Mouse (Mus musculus): ENCODE data around the gene Chchd6. TPM values are rescaled to one million over a fixed set of nuclear protein-coding genes. Genes with fewer than 3 reads are reported as not detected.
A peak's percentile ranks its signal among the peaks of the same experiment; 100 is the strongest.

The Chchd6 gene
- total RNA-seq, 2 experiments from 2014 or later = 2.7 to 3.3 TPM

DNA sequence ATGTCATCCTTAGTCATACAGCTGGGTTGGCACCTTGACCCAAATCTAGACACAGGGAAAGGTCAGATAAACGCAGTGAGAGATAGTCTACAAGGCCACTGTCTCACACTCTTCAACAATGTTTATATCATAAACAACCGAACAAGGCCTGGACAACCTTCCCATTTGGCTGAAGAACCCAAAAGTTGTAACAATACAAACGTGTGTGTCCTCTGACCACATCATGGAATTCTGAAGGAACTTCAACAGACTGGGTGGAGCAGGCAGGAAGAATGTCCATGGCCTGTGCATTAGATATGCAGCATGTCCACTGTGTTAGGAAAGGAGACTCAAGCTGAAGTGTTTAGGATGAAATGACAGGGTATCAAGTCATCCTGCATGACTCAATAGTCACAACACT, 47.5 kb downstream of the Chchd6 start:
- DNase-seq = no peak
- intact Hi-C loops (cut with DNase I; ENCODE audit: low total_unique reads) = no loop called here

DNA sequence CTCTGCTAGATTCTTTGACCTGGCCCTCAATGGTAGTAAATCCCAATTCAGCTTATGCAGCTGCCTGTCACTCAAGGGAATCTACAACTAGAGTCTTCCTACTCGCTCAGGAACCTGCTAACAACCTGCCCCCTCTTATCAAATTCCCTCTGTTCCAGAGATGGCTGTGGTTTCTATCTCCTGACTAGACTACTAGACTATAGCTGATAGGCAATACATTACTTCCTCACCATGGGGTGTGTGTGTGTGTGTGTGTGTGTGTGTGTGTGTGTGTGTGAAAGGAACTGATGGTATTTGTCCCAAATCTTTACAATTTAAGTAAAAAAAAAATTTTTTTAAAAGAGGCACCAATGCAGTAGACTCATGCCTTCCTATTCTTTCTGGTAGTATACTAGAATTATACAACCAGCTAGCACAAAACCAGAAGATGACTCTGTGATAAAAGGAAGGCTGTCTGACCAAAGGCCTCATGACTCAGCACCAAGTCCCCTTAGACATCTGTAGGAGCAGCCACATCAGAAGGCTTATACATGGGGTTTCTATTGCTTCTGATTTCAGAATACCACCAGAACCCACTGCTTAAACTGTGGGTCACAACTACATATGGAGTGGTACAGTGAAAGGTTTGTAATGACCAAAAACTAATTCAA, 57.2 kb downstream of the Chchd6 start:
- intact Hi-C loops (cut with DNase I; ENCODE audit: low total_unique reads) = no loop called here
- no peak for DNase-seq

DNA sequence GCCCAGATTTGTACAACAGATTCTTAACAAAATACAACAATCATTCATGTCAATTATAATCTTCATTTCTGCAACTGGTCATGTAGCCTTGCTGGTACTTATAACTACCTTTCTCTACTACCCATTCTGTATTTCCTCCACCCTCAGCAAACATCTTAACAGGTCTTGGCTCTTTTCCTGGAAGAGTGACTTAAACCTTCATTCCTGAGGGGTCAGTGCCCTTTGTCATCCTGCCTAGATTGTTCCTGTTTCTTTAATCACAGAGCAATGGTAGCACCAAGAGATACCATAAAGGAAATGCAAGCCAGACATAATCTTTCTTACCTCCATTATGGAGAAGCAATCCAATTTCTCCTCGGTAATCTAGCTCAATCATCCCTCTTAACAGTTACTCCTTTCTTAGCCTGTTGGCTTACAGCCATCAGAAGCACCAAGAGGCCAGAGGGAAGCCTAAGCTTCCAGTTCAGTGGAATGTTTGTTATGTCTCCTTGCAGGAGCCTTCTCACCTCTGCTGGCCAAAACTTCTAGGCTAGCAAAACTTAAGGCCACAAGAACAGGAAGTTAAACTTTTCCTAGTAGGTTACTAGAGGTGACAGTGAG, 59.7 kb downstream of the Chchd6 start:
- no peak for DNase-seq
- intact Hi-C loops (cut with DNase I; ENCODE audit: low total_unique reads) = no loop called here

DNA sequence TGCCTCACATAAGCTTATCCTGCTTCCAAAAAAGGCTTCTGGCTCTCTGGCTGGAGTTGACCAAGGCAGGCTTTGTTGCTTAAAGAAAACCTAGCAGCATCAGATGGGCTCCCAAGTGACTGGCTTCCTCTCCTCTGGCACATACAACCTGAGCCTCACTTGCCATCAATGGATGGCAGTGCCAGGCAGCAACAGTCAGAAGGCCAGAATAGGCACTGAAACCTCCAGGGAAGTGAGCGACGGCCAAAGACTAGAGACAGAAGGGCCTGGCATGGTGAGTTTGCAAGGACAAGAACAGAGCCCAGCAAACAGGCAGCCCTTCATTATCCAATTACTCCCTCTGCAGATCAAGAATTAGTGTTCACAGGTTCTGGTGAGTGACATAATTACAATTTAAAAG, 70.7 kb downstream of the Chchd6 start:
- intact Hi-C loops (cut with DNase I; ENCODE audit: low total_unique reads) = no loop called here
- DNase-seq = no peak

DNA sequence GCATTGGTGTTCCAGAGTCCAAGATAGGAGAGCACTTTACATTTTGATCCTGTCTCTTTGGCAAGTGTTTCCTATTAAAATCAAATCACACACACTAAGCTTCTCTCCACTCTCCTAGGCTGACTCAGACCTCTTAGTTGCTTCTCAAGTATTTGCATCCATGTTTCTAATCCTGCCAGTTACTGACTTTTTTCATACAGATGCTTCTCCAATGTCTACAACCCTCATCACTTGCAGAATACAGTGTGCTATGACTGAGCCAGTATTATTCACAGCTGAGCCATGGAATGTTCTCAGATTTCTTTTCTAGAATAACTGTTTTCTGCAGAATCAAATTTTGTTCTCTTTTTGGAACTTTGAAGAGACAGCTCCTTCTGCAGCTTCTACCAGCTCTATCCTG, 85.3 kb downstream of the Chchd6 start:
- intact Hi-C loops (cut with DNase I; ENCODE audit: low total_unique reads) = no loop called here
- no peak for DNase-seq

DNA sequence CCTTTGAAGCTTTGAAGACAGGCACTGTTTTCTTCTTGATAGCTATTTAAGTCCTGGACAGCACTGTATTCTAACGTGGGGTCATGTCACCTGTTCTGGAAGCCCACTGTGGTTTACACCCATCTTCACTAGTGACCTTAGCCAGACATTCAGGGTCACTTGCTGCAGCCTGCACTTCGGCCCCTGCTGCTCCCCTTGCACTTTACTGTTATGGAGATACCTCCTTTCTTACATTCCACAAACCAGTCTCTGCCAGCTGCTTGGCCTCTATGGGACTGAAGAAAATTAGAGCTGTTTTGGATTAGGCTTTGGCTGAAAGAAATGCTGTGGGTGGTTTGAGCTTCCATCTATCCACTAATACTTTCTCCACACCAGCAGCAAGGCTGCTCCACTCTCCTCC, 86.7 kb downstream of the Chchd6 start:
- intact Hi-C loops (cut with DNase I; ENCODE audit: low total_unique reads) = no loop called here
- no peak for DNase-seq

DNA sequence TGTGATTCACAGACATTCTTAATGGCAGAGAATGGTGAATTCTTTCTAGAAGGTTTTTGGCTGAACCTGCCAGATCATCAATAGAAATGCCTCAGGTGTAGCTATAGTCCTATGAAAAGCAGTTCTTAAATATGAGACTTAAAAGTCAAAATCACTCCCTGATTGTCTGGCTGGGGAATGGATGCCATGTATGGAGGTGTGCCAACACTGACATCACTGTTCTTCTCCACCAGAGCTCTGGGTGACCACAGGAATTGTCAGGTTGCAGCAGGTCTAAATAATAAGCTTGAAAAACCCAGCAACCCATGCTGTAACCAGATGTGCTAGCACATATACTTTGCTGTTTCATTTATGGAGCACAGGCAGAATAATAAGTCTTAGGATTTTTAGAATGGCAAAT, 87.2 kb downstream of the Chchd6 start:
- intact Hi-C loops (cut with DNase I; ENCODE audit: low total_unique reads) = no loop called here
- DNase-seq = no peak

DNA sequence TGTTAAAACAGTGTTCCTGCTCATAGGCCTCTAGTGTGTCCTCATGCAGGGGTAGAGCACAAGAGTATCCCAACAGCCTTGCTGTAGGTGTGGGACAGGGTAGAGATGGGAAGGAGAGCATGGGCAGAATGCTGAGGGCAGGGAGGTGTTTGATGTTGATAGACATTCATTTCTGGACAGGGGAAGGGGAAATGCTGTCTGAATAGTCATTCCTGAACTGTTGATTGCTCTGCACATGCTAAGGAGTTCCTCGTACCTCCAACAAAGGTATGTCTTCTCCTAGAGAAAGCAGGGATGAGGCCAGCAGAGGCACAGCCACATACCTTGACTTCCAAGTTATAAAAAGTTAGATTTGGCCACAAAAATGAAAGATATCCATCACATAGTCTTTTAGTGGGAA, 95.5 kb downstream of the Chchd6 start:
- no peak for DNase-seq
- intact Hi-C loops (cut with DNase I; ENCODE audit: low total_unique reads) = no loop called here

DNA sequence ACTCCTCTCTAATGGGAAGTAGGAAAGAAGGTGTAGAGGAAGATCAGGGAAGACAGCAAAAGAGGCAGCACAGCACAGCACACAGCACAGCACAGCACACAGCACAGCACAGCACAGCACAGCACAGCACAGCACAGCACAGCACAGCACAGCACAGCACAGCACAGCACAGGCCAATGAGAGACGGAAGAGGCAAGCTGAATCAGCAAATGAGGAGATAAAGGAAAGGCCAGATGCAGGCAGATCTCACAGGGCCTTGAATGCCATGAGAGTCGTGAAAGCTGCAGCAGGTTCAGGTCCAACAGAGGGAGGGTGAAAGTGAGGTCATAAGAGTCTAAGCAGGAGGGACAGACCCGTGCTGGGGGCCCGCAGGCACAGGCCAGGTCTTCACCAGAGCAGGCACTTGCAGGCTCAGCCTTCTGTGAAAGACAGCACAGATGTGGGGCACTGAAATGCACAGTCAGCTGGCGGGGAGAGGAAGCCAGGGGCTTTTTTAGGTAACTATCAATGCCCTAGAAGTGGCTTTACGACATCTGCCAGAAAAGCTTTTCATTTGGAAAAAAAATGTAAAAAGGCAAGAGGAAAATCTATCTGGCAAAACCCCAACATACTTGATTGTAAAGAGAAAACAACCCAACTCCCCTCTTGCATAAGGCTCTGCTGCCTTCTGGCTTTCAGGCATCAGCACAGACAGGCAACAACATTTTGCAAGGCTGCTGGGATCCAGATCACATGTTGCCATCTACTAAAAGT, 96.5 kb downstream of the Chchd6 start:
- intact Hi-C loops (cut with DNase I; ENCODE audit: low total_unique reads) = no loop called here
- peak; percentile 4 for DNase-seq

DNA sequence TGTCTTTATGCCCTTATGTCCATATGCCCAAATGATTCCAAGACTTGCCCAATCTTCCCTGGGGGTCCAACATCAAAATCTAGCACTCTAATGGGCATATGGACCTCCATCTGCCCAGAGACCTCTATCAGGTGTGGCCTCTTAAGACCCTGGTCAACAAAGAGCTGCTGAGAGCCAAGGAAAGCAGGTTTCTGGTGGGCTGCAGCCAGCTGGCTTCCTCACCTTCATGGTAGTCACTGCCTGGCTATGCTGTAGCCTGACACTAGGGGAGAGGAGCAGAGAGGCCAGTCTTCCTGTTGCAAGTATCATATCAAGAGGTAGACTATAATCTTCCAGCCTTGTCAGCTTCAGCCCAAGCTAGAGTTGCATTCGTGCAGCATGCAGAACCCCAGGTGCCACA, 98.5 kb downstream of the Chchd6 start:
- no peak for DNase-seq
- intact Hi-C loops (cut with DNase I; ENCODE audit: low total_unique reads) = no loop called here

DNA sequence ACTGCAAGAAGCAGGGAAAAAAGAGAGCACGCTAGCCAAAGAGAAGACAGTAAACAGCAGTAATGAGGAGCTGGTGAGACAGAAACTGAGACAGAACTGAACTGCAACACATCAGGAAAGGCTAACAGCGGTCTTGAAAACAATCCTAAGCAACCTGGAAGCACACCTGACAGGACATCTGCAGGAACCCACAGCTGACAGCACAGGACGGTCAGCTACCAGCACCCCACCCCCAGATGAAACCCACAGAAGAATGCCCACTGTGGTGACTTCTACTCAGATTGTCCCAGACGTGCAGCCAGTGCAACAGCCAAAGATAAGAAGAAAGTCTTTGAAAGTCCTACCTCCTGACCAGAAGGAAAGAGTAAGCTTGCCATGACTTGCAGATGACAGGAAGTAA, 103.1 kb downstream of the Chchd6 start:
- intact Hi-C loops (cut with DNase I; ENCODE audit: low total_unique reads) = no loop called here
- DNase-seq = no peak

DNA sequence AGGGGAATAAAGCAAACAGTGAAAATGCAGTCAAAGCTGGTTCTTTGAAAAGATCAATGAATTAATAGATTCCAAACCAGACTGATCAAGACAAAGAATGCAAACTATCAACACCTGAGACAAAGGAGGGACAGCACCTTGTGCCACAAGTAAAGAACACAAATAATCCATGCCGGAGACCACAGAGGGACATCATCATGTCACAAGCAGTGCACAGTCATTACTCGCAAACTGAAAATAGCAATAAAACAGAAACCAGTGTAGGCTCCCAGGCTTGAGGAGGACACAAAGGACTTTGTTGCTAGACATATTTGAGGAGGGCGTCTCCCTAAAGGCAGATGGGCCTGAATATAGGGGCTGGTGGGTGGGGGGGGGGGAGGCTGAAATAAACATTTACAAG, 105.1 kb downstream of the Chchd6 start:
- DNase-seq = no peak
- intact Hi-C loops (cut with DNase I; ENCODE audit: low total_unique reads) = no loop called here

DNA sequence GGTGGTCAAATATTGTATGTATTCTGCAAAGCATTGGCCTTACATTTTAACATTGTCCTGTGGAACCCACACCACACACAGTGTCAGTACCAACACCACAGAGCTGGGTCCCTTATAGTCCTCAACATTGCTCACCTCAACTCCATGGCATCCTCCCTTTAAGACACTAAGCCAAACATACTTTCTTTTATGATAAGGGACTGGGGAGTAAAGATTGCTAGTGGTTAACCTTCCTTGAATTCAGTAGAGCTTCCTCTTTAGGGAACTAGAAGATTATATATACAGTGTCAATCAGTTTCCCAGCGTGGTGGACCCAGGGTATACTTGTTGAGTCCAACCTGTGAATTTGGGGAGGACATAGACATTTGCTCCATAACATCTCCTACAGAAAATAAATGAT, 105.9 kb downstream of the Chchd6 start:
- no peak for DNase-seq
- intact Hi-C loops (cut with DNase I; ENCODE audit: low total_unique reads) = no loop called here

DNA sequence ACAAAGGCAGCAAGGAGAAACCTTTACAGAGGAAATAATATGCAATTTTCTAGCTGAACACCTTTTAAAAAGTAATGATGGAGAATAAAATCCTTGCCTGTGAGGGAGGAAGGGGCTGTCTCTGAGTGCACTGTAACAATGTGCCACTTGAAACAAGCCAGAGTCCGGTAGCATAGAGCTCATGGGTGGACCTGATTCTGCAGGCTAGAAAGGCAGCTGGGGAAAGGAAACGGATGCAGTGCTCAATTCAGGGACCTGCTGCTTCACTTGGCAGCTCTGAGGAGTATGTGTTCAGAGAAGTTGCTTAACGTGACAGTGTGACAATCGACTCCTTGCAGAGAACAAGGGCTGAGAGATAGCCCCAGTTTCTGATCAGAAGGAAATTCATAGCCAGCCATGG, 109.4 kb downstream of the Chchd6 start:
- DNase-seq = no peak
- intact Hi-C loops (cut with DNase I; ENCODE audit: low total_unique reads) = no loop called here

DNA sequence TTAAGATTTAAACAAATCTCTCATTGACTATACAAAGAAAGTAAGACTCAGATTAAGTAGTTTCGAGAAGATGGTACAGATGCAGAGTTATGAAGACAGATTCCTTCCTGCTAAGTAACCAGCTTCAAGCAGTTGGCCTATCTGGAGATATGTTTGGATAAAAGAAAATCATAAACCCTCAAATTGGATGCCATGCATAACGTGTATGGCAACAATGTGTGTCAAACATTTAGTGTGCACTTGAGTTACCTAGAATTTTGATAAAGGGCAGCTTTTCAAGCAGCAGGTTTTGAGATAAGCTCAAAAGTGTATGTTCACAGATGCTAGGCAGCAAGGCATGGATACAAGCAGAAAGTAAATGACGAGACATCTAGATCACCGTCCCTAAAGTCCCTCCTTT, 114.3 kb downstream of the Chchd6 start:
- intact Hi-C loops (cut with DNase I; ENCODE audit: low total_unique reads) = no loop called here
- no peak for DNase-seq

DNA sequence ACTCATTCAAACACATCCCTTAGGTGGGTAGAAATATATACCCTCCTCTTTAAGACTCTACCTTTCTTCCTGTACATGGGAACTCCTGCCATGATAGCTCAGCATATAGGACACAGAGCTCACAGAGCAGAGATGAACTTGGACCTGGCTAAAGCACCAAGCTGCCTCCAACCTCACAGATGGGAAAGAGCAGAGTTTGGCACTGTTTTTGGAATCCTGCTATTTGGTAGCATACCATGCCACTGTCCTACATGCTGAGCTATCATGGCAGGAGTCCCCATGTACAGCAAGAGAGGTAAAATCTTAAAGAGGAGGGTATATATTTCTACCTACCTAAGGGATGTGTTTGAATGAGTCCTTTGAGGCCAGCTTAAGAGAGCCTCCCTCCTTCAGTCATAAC, 127.5 kb downstream of the Chchd6 start:
- intact Hi-C loops (cut with DNase I; ENCODE audit: low total_unique reads) = no loop called here
- no peak for DNase-seq

DNA sequence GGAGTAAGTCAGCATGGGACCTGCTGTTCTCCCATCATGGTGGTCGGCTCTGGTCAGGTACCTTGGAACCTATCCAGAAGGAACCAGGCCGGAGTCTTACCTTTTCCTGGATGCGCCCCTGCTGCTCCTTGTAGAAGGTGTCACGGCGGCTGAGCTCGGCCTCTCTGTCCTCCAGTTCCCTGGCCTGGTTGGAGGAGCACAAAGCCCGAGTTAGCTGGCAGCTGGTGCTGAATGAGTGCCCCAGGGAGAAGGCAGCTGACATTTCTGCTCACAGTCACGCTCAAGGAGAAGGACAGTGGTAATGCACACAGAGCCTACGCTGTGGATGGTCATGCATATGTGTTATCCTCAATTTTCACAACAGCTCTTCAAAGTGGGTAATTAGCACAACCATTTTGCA, 128.2 kb downstream of the Chchd6 start:
- intact Hi-C loops (cut with DNase I; ENCODE audit: low total_unique reads) = no loop called here
- no peak for DNase-seq

DNA sequence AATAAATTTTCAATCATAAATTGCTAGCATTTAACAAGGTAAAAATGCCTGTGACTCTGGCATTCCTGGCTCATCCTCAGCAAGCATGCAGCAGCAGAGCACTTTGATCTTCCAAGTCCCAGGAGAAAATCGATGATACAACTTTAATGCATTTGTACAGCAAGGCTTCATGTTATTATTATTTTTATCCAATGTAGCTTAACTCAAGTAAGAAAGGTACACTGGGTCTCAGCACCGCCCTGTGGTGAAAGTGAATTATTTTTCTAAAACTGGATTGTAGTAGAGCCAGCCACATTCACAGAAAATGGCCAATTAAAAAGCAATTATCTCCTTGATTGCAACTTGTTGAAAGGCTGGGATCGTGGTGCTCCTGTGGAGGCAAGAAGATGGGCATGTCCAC, 128.6 kb downstream of the Chchd6 start:
- intact Hi-C loops (cut with DNase I; ENCODE audit: low total_unique reads) = no loop called here
- DNase-seq = no peak

DNA sequence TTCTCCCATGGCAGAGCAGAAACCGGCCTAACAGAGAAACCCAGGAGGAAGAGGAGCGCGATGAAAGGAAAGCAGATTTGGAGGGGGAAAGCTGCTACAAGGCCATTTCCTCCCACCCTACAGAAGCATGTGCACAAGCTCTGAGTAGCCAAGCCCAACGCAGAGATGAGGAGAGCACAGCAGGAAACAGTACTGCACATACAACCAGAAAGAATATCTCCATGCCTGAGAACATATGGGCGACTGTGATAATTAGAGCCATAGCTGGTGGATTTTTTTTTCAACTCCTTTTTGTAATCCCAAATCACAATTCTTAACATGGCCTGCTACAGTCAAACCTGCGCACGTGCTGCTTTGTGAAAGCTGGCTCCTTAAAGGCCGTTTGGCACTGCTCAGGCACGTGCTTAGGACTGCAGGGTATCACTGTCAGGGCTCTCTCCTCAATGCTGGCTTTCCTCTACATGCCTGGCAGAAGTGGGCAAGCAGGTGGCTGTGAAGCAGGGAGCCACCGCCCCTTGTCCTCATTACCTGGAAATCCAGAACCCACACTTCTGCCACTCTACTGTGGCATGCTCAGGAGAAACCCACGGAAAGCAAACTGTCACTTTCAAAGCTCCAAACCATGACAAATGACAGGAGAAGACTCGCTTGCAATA, 129.3 kb downstream of the Chchd6 start:
- intact Hi-C loops (cut with DNase I; ENCODE audit: low total_unique reads) = no loop called here

DNA sequence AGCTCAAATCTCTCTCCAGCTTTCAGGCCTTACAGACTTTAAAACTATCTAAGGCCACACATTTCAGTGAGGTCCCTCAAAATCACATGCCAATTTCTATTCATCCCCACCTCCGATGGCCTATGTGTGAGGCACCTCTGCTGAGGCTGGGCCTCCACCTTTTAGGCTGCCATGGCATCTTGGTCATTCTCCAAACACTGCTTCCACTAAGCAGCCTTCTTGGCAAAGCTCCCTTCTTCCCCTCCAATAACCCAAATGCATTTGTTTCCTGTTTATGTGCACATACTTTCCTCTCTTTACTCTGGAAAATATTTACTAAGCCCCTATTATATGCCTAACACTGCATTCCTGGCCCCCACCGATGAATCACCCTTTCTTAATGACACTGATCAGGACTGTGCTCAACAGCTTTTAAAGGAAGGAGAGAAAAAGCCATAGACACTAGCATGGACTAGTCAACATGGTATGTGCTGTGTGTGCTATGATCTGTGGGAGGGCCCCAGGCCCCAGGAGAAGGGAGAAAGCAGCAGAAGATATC, 133.2 kb downstream of the Chchd6 start:
- DNase-seq = no peak
- intact Hi-C loops (cut with DNase I; ENCODE audit: low total_unique reads) = no loop called here

More for the DNA sequence above, 129.3 kb downstream of the Chchd6 start:
- DNase-seq = no peak
